Mouse (Mus musculus): ENCODE measurements around the gene Pet100.
A peak's percentile ranks its signal among the peaks of the same experiment; 100 is the strongest.
"Not testable (repeated sequence)": the region's sequence is repeated elsewhere in the genome, so short reads cannot be mapped to it uniquely, and the experiment has no call there.

Pet100 gene

DNA sequence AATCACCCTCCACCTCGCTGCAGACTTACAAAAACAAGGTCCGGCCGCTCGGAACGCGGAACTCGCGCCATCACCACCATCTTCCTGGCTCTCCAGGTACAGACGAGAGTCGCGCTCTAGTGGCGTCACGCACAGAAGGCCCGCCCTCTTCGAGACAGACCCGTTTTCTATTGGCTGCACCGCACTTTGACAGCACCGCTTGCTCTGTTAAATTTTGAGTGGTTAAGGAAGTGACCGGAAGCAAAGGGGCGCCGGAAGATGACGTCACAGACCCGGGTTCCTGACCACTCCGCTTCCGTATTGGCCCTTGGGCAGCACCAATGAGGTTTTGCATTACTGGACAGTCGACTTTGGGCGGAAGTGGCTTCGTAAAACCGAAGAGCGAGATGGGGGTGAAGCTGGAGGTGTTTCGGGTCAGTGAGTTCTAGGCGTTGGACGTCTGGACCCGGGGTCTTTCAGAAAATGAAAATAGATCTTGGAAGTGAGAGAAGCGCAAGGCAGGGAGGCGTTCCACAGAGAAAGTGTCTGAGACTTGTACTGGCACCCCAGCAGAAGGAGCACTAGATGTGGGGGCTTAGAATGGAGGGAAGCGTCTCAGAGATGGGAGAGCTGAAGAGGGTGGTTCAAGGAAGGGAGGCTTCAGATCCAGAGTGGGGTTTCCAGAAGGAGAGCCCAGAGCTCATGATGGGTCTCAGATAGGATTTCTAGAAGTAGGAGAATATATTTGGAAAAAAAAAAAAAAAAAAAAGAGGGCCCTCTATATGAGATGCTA, at the start of gene Pet100, which contains the start of gene Xab2:
Gene Pet100, plus strand, starts transcription at position 350 of the 772 bp plus-strand sequence.
Gene Xab2, minus strand, starts transcription at position 118 of the 772 bp plus-strand sequence.
- peak; percentile 100 for DNase-seq (ENCODE audit: low read depth)

DNA sequence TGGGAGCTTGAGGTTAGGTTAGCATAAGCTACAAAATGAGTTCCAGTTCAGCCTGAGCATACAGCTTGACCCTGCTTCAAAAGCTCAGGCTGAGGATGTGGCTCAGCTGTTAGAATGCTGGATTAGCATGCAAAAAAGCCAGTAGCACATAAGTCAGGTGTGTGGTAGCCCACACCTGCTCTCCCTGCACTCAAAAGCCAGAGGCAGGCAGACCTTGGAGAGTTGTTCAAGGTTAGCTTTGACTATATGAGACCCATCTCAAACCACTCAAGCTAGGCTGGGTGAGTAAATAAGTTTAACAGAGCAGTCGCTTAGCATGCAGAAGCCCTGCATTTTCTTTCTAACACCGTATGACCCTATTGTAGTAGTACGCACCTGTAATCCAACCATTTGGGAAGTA, 46.8 kb upstream of the Pet100 start:
- no peak for DNase-seq (ENCODE audit: low read depth)

DNA sequence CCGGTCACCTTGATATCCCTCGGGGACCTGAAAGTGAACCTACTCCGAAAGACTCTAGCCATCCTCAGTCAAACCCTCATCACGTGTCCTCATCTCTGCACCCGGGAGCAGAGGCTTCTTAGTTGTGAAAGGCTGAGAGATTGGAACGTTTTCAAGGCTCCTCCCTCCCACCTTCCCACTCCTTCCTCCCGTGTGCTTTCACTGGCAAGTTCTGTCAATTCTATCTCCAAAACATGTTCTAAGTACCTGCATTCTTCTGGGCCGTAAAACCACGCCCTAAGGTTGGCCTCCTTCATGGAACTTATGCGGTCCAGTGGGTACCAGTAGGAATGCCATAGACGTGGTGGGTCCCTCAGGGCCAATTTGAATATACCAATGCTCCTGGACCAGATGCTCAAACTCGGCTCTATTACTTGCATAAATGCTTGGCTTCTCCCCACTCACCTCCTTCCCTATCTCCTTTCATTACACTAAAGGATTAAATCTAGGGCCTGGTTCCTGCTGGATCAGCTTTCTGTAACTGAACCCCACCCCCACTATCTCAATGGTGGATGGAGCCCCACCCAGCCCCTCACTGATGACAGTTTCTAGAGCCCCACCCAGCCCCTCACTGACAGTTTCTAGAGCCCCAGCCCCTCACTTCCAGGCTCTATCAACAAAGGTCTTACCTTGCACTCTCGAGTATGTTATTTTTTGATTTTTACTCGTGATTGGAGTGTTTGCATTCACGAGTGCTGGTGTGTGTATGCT, 45.0 kb upstream of the Pet100 start:
- DNase-seq (ENCODE audit: low read depth): no peak

DNA sequence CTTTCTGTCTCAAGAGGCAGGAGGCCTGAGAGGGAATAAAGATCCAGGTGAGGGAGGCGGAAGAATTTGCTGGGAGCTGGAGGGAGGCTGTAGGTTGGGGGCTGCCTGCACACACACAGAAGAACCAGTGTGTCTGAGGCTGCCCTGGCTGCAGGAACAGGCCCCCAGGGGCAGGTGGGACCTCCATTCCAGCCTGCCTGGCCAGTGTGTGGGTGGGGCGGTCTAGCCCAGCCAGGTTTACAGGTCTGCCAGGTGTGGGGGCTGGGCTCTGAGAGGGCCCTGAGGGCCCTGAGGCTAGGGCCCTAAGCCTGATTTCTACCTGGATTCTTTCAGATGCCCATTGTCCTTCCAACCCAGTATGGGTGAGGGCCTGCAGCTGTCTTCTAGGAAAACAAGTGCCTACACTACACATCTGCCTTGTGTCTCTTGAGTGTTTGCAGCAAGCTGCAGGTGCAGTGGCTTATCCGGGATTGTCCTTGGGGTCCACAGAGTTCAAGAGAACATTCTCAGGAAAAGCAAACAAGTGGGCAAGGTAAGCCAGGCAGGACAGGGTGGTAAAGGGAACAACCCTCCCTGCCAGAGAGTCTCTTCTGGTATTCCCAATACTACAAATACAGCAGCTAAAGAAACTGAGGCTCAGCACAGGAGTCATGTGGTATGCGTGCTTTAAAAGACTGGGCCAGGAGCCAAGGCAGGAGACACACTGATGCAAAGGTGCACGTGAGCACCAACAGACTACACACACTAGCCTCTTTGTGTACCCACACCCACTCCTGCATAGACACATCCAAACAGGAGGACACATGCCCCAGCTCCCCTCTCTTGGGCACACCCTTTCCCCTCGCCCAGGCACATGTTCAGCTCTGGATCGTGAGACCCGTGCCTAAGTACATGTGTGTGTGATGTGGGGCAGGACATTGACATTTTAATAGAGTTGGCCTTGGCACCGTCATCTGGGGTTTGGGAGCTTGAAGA, 41.7 kb upstream of the Pet100 start:
- DNase-seq (ENCODE audit: low read depth): no peak

DNA sequence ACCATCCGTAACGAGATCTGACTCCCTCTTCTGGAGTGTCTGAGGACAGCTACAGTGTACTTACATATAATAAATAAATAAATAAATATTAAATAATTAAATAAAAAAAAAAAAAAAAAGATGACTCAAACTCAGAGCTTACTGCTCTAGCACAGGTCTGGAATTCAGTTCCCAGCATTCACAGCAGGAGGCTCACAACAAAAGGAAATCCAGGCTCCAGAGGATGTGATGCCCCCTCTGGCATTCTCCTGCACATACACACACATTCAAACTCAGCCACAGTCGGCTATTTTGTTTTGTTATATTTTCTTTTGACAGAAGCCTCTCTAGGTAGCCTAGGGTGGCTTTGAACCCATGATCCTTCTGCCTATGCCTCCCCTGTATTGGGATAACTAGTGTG, 39.4 kb upstream of the Pet100 start:
- DNase-seq (ENCODE audit: low read depth): not testable (repeated sequence)

DNA sequence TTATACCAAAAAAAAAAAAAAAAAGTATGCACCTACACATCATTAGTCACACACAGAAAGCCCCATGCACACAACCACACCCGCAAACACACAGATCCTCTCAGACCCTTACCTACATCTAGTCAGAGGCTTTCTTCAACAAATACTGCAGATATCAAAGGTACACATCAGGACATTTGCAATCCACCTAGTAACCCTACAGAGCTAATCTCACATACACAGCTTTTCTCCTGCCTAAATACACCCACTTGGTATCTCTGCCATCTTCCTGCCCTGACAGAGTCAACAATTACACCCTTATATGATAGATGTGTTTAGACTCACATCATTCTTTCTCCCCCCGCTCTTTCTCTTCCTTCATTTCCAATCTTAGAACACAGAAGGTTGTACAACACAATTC, 34.9 kb upstream of the Pet100 start:
- no peak for DNase-seq (ENCODE audit: low read depth)

DNA sequence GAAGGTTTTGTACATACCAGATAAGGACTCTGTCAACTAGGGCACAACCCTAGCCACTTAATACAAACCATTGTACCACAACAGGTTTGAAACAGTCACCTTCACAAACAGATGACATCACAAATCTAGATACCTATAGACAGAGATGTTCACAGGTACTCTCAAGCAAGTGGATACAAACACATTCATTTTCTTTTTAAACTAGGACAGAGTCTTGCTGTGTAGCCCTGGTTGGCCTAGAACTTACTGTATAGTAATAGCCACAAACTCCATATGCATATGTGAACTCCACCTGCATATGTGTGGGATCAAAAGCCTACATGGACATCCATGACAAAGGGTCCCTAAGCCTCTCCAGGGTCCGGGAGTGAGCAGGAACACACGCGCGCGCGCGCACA, 34.4 kb upstream of the Pet100 start, which contains the start of gene Camsap3:
Gene Camsap3, plus strand, starts transcription at position 301 of the 398 bp plus-strand sequence.
- no peak for DNase-seq (ENCODE audit: low read depth)

DNA sequence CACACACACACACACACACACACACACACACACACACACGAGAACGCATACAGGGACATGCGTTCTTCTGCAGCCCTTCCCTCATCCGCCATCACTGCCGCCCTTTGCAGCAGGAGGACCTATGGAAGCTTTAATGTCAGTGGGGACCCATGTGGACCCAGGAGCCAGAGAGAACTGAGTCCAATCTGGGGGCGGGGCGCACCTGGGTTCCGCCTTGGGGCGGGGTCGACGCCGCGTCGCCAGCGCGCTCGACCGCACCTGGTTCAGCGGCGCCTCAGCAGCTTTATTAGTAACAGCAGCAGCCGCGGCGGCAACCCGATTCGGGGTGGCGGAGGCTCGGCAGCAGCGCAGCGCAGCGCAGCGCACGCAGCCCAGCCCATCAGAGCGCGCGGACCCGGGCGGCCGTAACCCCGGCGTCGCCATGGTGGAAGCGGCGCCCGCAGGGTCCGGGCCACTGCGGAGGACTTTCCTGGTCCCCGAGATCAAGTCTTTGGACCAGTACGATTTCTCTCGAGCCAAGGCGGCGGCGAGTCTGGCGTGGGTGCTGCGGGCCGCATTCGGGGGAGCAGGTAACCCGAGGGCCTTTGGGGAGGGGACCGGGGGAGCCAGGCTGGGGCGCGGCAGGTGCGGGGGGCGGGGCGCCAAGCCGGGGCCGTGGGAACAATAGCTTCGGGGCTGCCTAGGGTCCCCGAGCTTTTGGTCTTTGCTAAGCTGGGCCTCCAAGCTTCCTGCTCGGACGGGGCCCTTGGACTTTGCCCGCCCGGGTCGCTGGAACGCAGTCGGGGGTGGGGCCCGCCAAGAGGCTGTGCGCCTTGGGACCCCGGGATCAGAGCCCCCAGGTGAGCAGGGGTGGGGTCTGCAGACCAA, 33.7 kb upstream of the Pet100 start:
- DNase-seq (ENCODE audit: low read depth): no peak

DNA sequence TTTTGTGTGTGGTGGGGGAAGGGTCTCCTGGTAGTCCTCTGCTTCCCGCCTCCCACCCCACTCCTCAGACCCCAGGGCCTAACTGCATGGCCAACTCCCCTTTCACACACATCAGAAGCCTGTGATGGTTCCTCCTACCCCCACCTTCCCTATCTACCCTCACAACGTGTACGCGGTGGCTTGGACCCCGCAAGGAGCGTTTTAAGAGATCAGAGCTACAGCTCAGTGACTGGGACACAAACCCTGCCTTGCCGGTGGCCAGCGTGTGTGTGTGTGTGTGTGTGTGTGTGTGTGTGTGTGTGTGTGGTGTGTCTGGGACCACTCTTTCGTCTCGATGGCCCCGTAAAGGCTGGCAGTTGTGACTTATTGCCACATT, 33.1 kb upstream of the Pet100 start:
- DNase-seq (ENCODE audit: low read depth): no peak

DNA sequence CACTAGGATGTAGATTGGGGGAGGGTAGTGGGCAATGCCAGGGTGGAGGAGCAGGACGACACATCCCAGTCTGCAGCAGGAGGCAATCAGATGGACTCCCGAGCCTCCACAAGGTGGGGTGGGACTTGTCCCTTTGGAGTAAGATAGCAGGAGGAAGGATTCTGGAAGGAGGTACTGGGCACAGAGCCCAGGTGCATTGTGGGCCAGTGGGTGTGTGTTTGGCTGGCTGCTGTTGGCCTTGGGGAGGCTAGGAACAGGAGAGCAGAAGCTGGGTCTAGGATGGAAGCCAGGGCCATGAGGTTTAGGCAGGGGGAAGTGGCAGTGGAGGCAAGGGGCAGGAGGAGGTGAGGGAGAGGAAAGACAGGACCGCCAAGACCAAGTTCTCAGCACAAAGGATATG, 27.9 kb upstream of the Pet100 start:
- peak; percentile 55 for DNase-seq (ENCODE audit: low read depth)

DNA sequence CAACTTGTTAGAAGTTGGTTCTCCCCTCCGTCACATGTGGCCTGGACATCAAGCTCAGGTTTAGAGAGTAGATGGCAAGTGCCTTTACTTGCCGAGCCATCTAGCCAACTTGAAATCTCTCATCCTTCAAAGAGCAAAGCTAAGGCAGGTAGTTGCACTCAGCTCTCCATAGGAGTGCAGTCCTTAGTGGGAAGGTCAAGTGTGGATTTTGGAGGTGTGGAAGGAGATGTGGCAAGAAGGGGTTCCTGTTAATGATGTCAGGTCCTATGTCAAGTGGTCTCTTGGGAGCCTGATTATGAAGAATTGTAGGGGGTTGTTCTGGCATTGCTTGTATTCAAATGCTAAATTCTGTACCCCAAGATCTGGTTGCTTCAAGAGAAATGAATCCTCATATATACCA, 26.9 kb upstream of the Pet100 start:
- no peak for DNase-seq (ENCODE audit: low read depth)

DNA sequence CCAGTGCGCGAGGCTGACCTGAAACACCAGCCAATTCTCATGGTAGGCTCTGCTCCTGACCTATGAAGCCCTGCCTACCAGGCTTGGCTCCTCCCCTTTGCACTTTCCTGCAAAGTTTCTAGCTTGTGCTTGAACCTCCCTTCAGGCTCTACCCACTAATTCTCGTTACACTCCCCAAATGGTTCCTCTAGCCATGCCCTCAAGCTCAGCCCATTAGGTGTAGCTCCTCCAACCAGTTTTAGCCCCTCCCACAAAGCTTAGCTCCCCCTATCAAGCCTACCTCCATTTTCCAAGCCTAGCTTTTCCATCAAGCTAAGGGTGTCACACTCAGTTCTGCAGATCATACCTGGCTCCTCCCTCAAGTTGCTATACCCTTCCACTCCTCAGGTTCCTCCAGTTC, 23.3 kb upstream of the Pet100 start:
- DNase-seq (ENCODE audit: low read depth): no peak

DNA sequence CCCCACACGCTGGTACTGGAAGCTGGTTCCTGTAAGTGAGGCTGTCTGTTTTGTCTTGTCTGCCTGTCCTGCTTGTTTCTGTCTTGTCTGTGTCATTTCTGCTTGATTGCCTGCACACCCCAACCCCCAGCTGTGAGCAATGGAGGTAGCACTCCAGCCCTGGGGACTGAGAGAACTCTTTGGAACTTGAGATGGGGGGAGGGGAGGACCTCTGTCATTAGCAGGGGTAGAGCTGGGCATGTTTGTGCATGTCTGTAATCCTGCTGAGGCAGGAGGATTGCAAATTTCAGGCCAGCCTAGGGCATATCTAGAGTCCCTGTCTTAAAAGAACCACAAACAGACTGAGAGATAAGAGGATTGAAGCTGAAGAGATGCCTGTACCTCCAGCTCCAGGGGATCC, 22.1 kb upstream of the Pet100 start:
- no peak for DNase-seq (ENCODE audit: low read depth)

DNA sequence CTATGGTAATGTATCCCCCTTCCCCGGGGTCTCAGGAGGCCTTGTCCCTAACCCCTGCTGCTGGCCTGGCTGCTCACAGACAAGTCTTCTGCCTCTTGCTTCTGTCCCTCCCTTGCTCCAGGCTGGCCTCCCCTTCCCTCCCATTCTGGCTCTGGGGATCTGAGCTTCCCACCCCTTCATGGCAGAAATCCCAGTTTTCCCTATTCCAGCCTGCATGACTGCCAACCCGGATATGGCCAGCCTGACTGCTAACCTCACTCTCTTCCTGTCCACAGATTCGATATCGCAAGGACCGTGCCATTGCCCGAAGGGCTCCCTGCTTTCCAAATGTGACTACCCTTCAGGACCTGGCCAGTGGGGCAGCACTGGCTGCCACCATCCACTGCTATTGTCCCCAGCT, 20.9 kb upstream of the Pet100 start:
- DNase-seq (ENCODE audit: low read depth): peak; percentile 78

DNA sequence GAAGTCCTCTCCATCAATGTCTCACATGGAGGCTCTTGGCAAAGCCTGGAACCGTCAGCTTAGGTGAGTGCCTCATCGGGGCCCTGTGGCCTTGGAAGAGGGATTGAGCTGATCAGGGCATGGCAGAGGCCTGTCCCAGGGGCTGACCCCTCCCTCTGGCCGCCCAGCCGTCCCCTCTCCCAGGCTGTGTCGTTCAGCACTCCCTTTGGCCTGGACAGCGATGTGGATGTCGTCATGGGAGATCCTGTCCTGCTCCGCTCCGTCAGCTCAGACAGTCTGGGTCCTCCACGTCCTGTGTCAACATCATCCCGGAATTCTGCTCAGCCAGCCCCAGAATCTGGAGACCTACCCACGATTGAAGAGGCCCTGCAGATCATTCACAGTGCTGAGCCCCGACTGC, 17.9 kb upstream of the Pet100 start:
- DNase-seq (ENCODE audit: low read depth): no peak

DNA sequence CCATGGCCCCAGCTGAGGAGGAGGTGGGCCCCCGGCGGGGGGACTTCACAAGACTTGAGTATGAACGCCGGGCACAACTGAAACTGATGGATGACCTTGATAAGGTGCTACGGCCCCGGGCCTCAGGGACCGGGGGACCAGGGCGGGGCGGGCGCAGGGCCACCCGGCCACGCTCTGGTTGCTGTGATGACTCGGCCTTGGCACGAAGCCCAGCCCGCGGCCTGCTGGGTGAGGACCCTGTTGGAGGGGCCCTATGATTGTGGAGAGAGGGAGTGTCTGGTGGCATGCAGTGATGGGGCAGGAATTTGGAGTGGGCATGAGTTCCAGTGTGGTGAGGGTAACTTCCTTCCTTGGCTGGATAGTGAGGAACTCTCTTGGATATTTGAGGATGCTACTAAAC, 14.8 kb upstream of the Pet100 start:
- DNase-seq (ENCODE audit: low read depth): peak; percentile 24

DNA sequence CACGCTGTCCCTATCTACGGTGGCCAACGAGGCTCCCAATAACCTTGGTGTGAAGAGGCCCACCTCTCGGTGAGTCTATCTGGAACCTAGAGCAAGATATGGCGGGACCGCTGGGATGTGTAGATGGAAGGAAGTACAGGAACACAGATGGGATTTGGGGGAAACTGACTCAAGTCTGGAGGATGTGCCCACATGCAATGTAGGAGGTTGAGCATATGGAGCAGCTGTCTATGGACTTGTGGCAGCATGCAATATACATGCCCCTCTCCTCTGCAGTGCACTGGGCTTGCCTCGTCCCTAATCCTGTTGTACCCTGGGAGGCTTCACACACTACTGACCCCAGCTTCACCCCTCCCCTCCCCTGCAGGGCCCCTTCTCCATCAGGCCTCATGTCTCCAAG, 13.5 kb upstream of the Pet100 start:
- no peak for DNase-seq (ENCODE audit: low read depth)

DNA sequence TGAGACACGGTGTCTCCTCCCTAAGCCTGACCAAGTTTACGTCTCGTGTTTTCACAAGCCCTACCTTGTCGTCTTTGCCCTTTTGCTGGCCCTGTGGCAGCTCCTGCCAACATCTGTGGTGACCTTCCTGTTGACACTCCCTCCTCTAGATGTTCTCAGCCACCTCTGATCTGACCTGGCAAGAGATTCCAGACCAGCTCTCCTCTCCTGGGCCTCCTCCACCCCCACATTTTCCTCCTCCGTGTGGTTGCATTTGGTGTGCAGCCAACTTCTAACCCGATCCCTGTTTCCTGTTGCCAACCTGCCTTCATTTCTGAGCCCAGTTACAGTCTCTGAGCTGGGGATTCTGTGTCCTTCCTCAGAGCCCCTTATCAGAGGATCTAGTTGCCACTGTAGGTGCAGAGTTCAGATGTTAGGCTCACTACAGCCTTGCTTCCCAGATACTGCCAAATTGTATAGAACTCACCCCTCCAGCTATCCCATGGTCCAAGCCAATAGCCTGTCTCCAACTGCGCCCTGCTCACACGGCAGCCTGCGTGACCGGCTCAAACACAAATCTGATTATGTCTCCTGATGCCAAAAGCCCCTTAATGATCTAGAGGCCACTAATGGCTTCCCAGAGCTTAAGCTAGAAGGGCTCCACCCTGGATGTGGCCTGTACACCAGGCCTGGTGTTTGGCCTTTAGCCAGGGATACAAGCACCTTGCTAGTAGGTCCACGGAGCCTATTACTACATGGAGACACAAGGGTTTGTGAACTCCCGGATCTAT, 12.1 kb upstream of the Pet100 start:
- DNase-seq (ENCODE audit: low read depth): peak; percentile 39

DNA sequence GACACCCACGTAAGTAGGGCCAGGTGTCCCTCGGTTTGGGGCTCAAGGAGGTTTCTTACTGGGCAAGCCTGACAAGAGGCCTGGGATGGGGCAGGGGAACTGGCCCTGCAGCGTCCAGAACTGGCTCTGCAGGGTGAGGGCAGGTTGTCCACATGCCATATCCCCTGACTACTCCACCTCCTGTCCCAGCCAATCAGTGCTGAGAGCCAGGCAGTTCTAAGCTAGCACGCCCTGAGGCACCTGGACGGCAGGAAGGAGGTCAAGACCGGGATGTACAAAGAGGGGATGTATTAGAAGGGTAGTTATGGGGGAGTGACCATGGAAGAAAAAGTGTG, 11.6 kb upstream of the Pet100 start:
- no peak for DNase-seq (ENCODE audit: low read depth)

DNA sequence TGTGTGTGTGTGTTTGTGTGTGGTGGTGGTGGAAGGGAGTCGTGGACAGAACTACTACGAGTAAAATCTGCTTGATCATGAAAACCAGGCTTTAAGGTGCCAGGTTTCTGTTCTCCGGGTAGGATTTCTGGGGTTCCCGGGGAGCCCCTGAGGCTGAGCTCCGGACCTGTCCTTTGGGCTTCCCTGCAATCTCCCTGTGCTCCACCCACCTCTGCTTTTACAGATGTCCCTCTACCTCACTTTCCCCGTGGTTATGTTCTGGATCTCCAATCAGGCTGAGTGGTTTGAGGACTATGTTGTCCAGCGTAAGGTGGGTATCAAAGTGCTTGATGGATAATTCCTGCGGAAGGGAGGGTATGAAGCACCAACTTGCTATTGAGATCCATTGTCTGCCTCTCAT, 771 bp downstream of the Pet100 start:
- DNase-seq (ENCODE audit: low read depth): no peak

DNA sequence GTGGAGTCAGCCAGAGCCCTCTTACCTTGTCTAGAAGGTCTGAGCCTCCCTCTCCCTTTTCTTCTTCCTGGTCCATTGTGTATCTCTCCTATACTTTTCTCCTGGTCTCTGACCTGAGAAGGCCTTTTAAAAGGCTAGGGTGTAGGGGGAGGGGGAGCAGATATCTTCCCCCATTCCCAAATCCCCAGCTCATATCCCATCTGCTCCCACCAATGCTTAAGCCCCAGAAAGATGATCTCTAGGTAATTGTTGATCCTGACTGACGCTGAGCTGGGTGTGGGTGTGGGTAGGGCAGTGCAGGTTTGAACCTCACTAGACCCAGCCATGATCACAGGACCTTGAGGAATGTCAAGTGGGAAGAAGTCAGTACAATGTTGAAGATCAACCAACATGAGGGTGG, 4.1 kb downstream of the Pet100 start, which contains the start of gene Pcp2:
Gene Pcp2, minus strand, starts transcription at position 101 of the 400 bp plus-strand sequence.
- no peak for DNase-seq (ENCODE audit: low read depth)

Measured in NIH3T3 (cell line).